Mouse (Mus musculus) lung, embryonic 14.5 days (tissue): ENCODE results near the gene Gpd1. TPM values are rescaled to one million over a fixed set of nuclear protein-coding genes. Genes with fewer than 3 reads are reported as not detected.

Experiments
- ATAC-seq: fragments of 200-750 bp; cut with Nextera tagmentation; 2 replicates; pipeline ENCODE4 v1.8.0; 2017; ENCODE audit warnings: mild to moderate bottlenecking, moderate TSS enrichment, moderate library complexity; ENCODE audit not compliant: insufficient read depth
- DNase-seq: peaks from one replicate; pipeline ENCODE4 v3.0.0-alpha.2; 2015
- H3K27ac ChIP-seq: fragments of 300-500 bp; sonication (generic); 2 replicates; pipeline ENCODE4 v1.5.1; 2014; ENCODE audit warnings: low read depth, mild to moderate bottlenecking, moderate library complexity
- H3K27me3 ChIP-seq: fragments of 300-500 bp; sonication (generic); 2 replicates; pipeline ENCODE4 v1.6.1; 2014; ENCODE audit warnings: low read length, control low read depth; ENCODE audit not compliant: insufficient read depth
- H3K36me3 ChIP-seq: fragments of 300-500 bp; sonication (generic); 2 replicates; pipeline ENCODE4 v1.6.1; 2014; ENCODE audit warnings: control low read depth; ENCODE audit not compliant: insufficient read depth
- H3K4me1 ChIP-seq: fragments of 300-500 bp; sonication (generic); 2 replicates; pipeline ENCODE4 v1.6.1; 2014; ENCODE audit warnings: antibody characterized with exemption, control low read depth; ENCODE audit not compliant: insufficient read depth
- H3K4me2 ChIP-seq: fragments of 300-500 bp; sonication (generic); 2 replicates; pipeline ENCODE4 v1.6.1; 2014; ENCODE audit warnings: mild to moderate bottlenecking
- H3K4me3 ChIP-seq: fragments of 300-500 bp; sonication (generic); 2 replicates; pipeline ENCODE4 v1.5.1; 2014; ENCODE audit warnings: low read depth, low read length
- H3K9ac ChIP-seq: fragments of 300-500 bp; sonication (generic); 2 replicates; pipeline ENCODE4 v1.6.1; 2014
- H3K9me3 ChIP-seq: fragments of 300-500 bp; sonication (generic); 2 replicates; pipeline ENCODE4 v1.6.1; 2016; ENCODE audit warnings: low read depth, low read length, control low read depth
- CTCF ChIP-seq: IDR thresholded peaks from 2 replicates; pipeline ENCODE4 v1.5.1; 2016; ENCODE audit warnings: antibody characterized with exemption, low read depth
- WGBS: fragments of 180-500 bp; shearing (Covaris S2); extraction: QIAGEN DNeasy Blood & Tissue Kit; methylation state at CpG from one replicate; pipeline ENCODE4 v1.1.7; 2014; 5-methylcytosine and 5-hydroxymethylcytosine counted together
- polyA plus RNA-seq: library from polyadenylated mRNA; unstranded; fragments of >200 nt; fragmentation: Nextera tagmentation; extraction: Ambion mirVana; gene quantifications from 2 replicates; pipeline ENCODE4 v1.2.1, GENCODE M21; 2014

The Gpd1 gene
- polyA plus RNA-seq, 1 experiment from 2014 or later: 0.58 TPM

- H3K4me1 ChIP-seq: peaks cover 11% of the 10 kb centered on the region
- H3K36me3 ChIP-seq: peaks cover 22% of the 10 kb centered on the region
- ATAC-seq (no peak), DNase-seq (no peak)
- no peak overlapping the region for H3K9ac ChIP-seq
- no peak overlapping the region for H3K27ac ChIP-seq
- H3K4me2 ChIP-seq: no peak overlapping the region
- H3K27me3 ChIP-seq: no peaks in the 10 kb centered on the region
- TF ChIP-seq CTCF: no peak
- no peak overlapping the region for H3K4me3 ChIP-seq
- no peaks in the 10 kb centered on the region for H3K9me3 ChIP-seq
- WGBS: 93% methylated on average over 12 of the region's 12 CpGs
Measured at GRCm38 (mm10) chr15:99727525-99727924, 10.2 kb downstream of the Gpd1 start.

GRCm38 (mm10) chr15:99728211-99728610, 10.9 kb downstream of the Gpd1 start:
- no peak overlapping the region for H3K9ac ChIP-seq
- peaks cover 26% of the 10 kb centered on the region for H3K36me3 ChIP-seq
- WGBS: 90% methylated on average over 5 of the region's 5 CpGs
- no peaks in the 10 kb centered on the region for H3K9me3 ChIP-seq
- ATAC-seq (no peak), DNase-seq (no peak)
- H3K27ac ChIP-seq: no peak overlapping the region
- peaks cover 10% of the 10 kb centered on the region for H3K4me1 ChIP-seq
- H3K4me2 ChIP-seq: no peak overlapping the region
- no peaks in the 10 kb centered on the region for H3K27me3 ChIP-seq
- no peak overlapping the region for H3K4me3 ChIP-seq
- no peak for TF ChIP-seq CTCF

GRCm38 (mm10) chr15:99729056-99729783, 11.9 kb downstream of the Gpd1 start:
- 97% methylated on average over 3 of the region's 4 CpGs for WGBS
- Histone ChIP-seq H3K9ac (no peak overlapping the region), H3K4me1 (peaks cover 3% of the 10 kb centered on the region), H3K4me3 (no peak overlapping the region), H3K27ac (no peak overlapping the region), H3K27me3 (no peaks in the 10 kb centered on the region), H3K9me3 (no peaks in the 10 kb centered on the region), H3K4me2 (no peak overlapping the region), H3K36me3 (peaks cover 33% of the 10 kb centered on the region)
- ATAC-seq (no peak), DNase-seq (no peak)
- TF ChIP-seq CTCF: no peak

GRCm38 (mm10) chr15:99731167-99731566, 13.9 kb downstream of the Gpd1 start:
- ATAC-seq: no peak
- Histone ChIP-seq H3K9ac (no peak overlapping the region), H3K4me2 (no peak overlapping the region), H3K27me3 (no peaks in the 10 kb centered on the region), H3K27ac (no peak overlapping the region), H3K4me1 (peaks cover 3% of the 10 kb centered on the region), H3K36me3 (peaks cover 51% of the 10 kb centered on the region), H3K4me3 (no peak overlapping the region), H3K9me3 (no peaks in the 10 kb centered on the region)
- no peak for DNase-seq
- no peak for TF ChIP-seq CTCF
- 96% methylated on average over 2 of the region's 2 CpGs for WGBS

- H3K36me3 ChIP-seq: peaks cover 56% of the 10 kb centered on the region
- peaks cover 1% of the 10 kb centered on the region for H3K4me1 ChIP-seq
- no peak overlapping the region for H3K4me2 ChIP-seq
- DNase-seq (no peak), ATAC-seq (no peak)
- H3K27ac ChIP-seq: no peak overlapping the region
- TF ChIP-seq CTCF: no peak
- WGBS: 89% methylated on average over 3 of the region's 3 CpGs
- H3K9ac ChIP-seq: no peak overlapping the region
- H3K9me3 ChIP-seq: no peaks in the 10 kb centered on the region
- H3K27me3 ChIP-seq: no peaks in the 10 kb centered on the region
- H3K4me3 ChIP-seq: no peak overlapping the region
Measured at GRCm38 (mm10) chr15:99731678-99732077, 14.4 kb downstream of the Gpd1 start.

- no peak for DNase-seq
- Histone ChIP-seq H3K4me2 (no peak overlapping the region), H3K36me3 (peaks cover 58% of the 10 kb centered on the region), H3K4me3 (no peak overlapping the region), H3K27me3 (no peaks in the 10 kb centered on the region), H3K27ac (no peak overlapping the region), H3K9ac (no peak overlapping the region), H3K4me1 (no peaks in the 10 kb centered on the region), H3K9me3 (no peaks in the 10 kb centered on the region)
- 93% methylated on average over 5 of the region's 5 CpGs for WGBS
- no peak for TF ChIP-seq CTCF
- no peak for ATAC-seq
Measured at GRCm38 (mm10) chr15:99733186-99733585, 15.9 kb downstream of the Gpd1 start.

GRCm38 (mm10) chr15:99735631-99736030, 18.3 kb downstream of the Gpd1 start:
- Histone ChIP-seq H3K4me2 (no peak overlapping the region), H3K9me3 (no peaks in the 10 kb centered on the region), H3K27me3 (no peaks in the 10 kb centered on the region), H3K27ac (no peak overlapping the region), H3K36me3 (peaks cover 69% of the 10 kb centered on the region), H3K9ac (no peak overlapping the region), H3K4me1 (no peaks in the 10 kb centered on the region), H3K4me3 (no peak overlapping the region)
- DNase-seq (no peak), ATAC-seq (no peak)
- no peak for TF ChIP-seq CTCF
- 89% methylated on average over 2 of the region's 2 CpGs for WGBS
